Mouse (Mus musculus): ENCODE data around the gene Pygm.

DNA sequence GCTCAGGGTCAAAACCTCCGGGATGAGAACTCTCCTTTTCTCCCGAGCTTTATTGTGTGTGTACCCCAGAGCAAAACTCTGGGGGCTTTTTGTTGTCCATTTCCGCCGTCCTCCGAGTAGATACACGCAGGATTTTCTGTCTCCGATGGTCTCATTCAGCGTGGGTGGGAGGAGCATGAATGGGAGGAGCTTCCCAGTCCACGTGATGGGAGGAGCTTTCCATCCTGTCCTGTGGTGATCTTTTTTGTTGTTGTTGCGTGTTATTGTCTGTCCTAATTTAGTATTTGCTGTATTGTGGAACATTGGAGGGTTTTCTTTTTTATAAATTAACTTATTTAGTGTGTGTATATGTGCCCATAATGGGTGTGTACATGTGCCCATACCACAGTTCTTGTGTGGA lies 21.2 kb downstream of the Pygm start:
- TF ChIP-seq CTCF (IDR thresholded peaks at IDR 0.05; ENCODE audit: control insufficient read depth, insufficient read depth, insufficient read length): no peak
- no peak for TF ChIP-seq FOSL1 (IDR thresholded peaks at IDR 0.05; ENCODE audit: insufficient read depth, low read length, poor library complexity, severe bottlenecking)
- no peak for TF ChIP-seq MAX (IDR thresholded peaks at IDR 0.05)
- peak; percentile 55 for TF ChIP-seq USF1 (IDR thresholded peaks at IDR 0.05; ENCODE audit: low read depth)
- TF ChIP-seq MYOD1 (IDR thresholded peaks at IDR 0.05; ENCODE audit: control insufficient read depth, insufficient read length, low read depth): no peak
- no peak for TF ChIP-seq CEBPB (IDR thresholded peaks at IDR 0.05; ENCODE audit: low read depth)

Data from C2C12 (cell line).